Mouse (Mus musculus): ENCODE measurements around the gene Spcs3.
A peak's percentile ranks its signal among the peaks of the same experiment; 100 is the strongest.

The Spcs3 gene

DNA sequence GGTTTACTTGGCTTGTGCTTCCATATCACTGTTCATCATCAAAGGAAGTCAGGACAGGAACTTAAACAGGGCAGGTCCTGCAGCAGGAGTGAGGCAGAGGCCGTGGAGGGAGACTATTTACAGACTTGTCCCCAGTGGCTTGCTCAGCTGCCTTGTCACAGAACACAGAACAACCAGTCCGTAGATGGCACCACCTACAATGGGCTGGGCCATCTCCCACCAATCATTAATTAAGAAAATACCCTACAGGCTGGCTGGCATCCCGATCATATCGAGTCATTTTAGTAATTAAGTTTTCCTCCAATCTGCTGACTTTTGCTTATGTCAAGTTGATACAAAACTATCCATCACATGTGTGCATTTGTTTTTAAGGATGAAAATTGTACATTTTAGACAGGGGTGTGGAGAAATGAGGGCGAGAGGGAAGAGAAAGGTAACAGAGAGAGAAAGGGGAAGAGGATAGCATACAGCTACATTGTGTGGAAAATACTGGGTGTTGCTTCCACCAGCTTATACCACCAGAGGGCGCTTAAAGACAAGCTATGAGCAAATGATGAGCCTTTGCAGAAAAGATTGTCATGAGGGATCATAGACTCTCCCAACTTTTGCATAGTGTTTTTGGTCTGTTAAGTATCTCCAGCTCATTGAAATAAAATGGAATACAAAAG lies 22.2 kb downstream of the Spcs3 start:
- peak; percentile 43 for DNase-seq

DNA sequence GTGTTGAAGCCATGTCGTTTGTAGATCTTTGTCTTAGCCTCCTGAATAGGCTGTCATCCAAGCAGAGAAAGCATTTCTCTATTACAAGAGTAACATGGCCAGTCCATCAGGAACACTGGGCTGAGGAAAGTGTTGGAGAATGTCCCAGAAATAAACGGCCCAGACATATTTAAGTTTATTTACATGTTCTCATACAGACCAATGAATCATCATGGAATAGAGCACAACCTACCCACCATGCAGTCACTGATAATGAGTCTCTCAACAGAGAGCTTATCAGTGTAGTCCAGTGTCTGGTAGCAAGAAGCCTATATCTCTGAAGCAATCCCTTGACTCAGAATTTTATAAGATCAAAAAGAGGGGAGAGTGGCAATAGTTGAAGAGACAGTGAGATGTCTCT lies 24.7 kb downstream of the Spcs3 start:
- no peak for DNase-seq

DNA sequence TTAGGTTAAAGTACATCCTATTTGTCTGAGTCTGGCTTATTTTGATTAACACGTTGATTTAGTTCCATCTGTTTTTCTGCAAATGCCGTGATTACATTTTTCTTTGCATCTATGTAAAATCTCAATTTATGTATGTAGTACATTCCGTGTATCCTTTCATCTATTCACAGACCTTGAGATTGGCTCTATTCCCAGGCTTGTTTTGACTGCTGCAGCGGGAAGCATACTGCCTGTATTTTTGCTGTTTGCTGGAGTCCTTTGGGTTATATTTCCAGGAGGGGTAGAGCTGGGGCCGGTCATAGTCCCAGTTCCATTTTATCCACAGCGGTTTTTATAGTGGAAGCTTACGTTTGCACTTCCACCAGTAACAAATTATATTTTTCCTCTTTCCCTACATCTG lies 26.7 kb downstream of the Spcs3 start:
- DNase-seq, result no peak

- DNase-seq, result no peak
Measured at GRCm38 (mm10) chr8:54493915-54494314, 35.9 kb downstream of the Spcs3 start.

GRCm38 (mm10) chr8:54493110-54493509 lies 36.7 kb downstream of the Spcs3 start:
- DNase-seq, result no peak

- DNase-seq, result no peak
Measured at GRCm38 (mm10) chr8:54491934-54492333, 37.9 kb downstream of the Spcs3 start.

GRCm38 (mm10) chr8:54491057-54491690 lies 38.6 kb downstream of the Spcs3 start:
- DNase-seq, result no peak

DNA sequence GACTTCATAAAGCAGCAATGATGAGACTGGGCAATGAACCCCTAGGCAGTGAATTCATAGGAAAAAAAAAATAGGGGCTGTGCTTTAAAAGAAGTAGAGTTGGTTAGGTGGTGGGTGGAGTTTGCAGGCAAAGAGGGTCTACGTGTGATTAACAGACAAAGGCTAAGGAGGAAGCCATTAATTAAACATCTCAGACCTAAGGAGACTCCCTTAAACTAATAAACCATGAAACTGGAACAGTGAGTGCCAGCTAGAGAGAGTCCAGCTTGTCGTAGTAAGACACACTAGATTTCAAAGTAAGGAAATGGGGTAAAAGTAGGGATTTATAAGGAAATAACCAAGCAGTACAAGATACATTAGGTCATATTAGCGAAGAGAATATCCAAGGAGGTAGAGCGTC lies 41.4 kb downstream of the Spcs3 start:
- DNase-seq, result no peak

- no peak for DNase-seq
Measured at GRCm38 (mm10) chr8:54486555-54487273, 43.1 kb downstream of the Spcs3 start.

Data from cerebellum, adult 11-12 months (tissue).